Mouse (Mus musculus): Measurements from ENCODE around the gene Olfr215. TPM values are rescaled to one million over a fixed set of nuclear protein-coding genes. Genes with fewer than 3 reads are reported as not detected.
"Not testable (repeated sequence)": the region's sequence is repeated elsewhere in the genome, so short reads cannot be mapped to it uniquely, and the experiment has no call there.

Olfr215 gene
- polyA plus RNA-seq, 1 experiment from 2014 or later: not detected

DNA sequence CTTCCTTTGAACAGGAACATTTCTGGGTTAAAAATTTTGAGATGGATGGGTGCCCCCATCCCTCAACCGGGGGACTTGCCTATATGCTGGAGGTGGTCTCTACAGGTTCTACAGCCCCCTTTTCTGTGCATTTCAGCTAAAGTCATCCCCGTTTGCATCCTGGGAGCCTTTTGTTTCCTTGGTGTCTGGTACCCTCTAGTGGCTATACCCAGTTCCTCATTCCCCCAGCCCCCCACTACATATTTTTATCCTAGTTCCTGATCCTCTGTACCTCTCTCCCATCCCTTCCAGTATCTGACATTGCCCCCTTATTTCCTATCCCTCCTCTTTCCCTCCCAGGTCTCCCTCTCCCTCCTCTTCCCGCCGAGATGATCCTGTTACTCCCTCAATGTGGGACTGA is 23.2 kb upstream of the Olfr215 start:
- Histone ChIP-seq H3K4me2 (ENCODE audit: low read depth, low read length) (no peak overlapping the region), H3K4me3 (ENCODE audit: low read depth, low read length) (no peak overlapping the region), H3K4me1 (ENCODE audit: control insufficient read depth, insufficient read depth, low read length) (no peaks in the 10 kb centered on the region), H3K36me3 (ENCODE audit: control insufficient read depth, insufficient read depth, low read length) (no peaks in the 10 kb centered on the region), H3K27ac (ENCODE audit: low read depth, low read length) (no peak overlapping the region), H3K27me3 (ENCODE audit: control insufficient read depth, insufficient read depth, low read length) (no peaks in the 10 kb centered on the region), H3K9ac (replicated peaks; ENCODE audit: low read depth, low read length) (no peak overlapping the region), H3K9me3 (ENCODE audit: control insufficient read depth, low read length) (no peaks in the 10 kb centered on the region)
- 54% methylated on average over 4 of the region's 4 CpGs for WGBS
- ATAC-seq (ENCODE audit: low read depth): no peak

DNA sequence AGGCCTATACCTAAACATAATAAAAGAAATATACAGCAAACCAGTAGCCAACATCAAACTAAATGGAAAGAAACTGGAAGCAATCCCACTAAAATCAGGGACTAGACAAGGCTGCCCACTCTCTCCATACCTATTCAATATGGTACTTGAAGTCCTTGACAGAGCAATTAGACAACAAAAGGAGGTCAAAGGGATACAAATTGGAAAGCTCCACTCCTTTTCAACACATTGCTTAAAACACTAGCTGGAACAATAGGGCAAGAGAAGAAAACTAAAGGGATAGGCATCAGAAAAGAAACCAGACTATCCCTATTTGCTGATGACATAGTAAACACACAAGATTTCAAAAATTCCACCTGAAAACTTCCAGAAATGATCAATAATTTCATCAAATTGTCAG is 17.0 kb upstream of the Olfr215 start:
- H3K4me2 ChIP-seq (ENCODE audit: low read depth, low read length); H3K27ac ChIP-seq (ENCODE audit: low read depth, low read length); H3K4me3 ChIP-seq (ENCODE audit: low read depth, low read length); H3K9ac ChIP-seq (replicated peaks; ENCODE audit: low read depth, low read length); H3K27me3 ChIP-seq (ENCODE audit: control insufficient read depth, insufficient read depth, low read length); ATAC-seq (ENCODE audit: low read depth); H3K9me3 ChIP-seq (ENCODE audit: control insufficient read depth, low read length); H3K36me3 ChIP-seq (ENCODE audit: control insufficient read depth, insufficient read depth, low read length); H3K4me1 ChIP-seq (ENCODE audit: control insufficient read depth, insufficient read depth, low read length): not testable (repeated sequence)

DNA sequence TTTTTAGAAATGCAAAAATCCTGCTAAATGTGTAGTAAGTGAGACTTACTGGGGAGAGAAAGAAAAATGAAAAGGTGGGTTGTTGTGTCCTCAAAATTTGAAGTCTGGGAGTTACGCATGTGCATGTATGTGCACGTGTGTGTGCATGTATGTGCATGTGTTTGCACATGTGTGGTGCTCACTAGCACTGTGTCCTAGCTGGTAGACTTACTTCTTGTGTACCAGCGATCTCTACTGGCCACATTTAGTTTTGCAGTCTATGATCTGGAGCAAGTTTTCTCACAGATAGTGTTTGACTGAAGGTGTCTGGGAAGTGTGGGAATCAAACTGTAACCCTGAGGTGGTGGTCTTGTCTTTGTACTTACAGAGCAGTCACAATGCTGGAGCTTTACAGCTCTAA is 14.2 kb downstream of the Olfr215 start:
- Histone ChIP-seq H3K27ac (ENCODE audit: low read depth, low read length) (no peak overlapping the region), H3K4me1 (ENCODE audit: control insufficient read depth, insufficient read depth, low read length) (no peaks in the 10 kb centered on the region), H3K4me3 (ENCODE audit: low read depth, low read length) (no peak overlapping the region), H3K9ac (replicated peaks; ENCODE audit: low read depth, low read length) (no peak overlapping the region), H3K4me2 (ENCODE audit: low read depth, low read length) (no peak overlapping the region), H3K27me3 (ENCODE audit: control insufficient read depth, insufficient read depth, low read length) (no peaks in the 10 kb centered on the region), H3K9me3 (ENCODE audit: control insufficient read depth, low read length) (no peaks in the 10 kb centered on the region), H3K36me3 (ENCODE audit: control insufficient read depth, insufficient read depth, low read length) (no peaks in the 10 kb centered on the region)
- 32% methylated on average over 3 of the region's 3 CpGs for WGBS
- ATAC-seq (ENCODE audit: low read depth): no peak

DNA sequence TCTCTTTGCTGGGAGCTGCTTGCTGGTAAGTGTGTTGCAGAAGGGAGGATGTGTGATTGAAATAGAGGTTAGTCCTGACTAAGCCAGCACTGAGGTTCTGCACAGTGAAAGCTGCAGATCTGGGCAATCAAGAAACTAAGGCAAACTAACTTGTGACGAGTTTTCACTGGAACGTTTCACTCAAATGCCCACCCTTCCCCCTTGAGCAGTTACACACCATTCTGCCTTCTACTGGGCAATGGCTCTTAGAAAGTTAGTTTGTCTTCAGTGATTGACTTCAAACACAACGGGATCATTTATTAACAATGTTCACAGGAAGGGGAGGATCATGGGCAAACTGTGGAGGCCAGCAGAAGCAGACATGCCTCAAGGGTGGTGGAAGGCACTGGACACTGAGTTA is 29.0 kb downstream of the Olfr215 start:
- Histone ChIP-seq H3K36me3 (ENCODE audit: control insufficient read depth, insufficient read depth, low read length) (no peaks in the 10 kb centered on the region), H3K4me3 (ENCODE audit: low read depth, low read length) (no peak overlapping the region), H3K4me2 (ENCODE audit: low read depth, low read length) (no peak overlapping the region), H3K9ac (replicated peaks; ENCODE audit: low read depth, low read length) (no peak overlapping the region), H3K27me3 (ENCODE audit: control insufficient read depth, insufficient read depth, low read length) (no peaks in the 10 kb centered on the region), H3K27ac (ENCODE audit: low read depth, low read length) (no peak overlapping the region), H3K9me3 (ENCODE audit: control insufficient read depth, low read length) (no peaks in the 10 kb centered on the region), H3K4me1 (ENCODE audit: control insufficient read depth, insufficient read depth, low read length) (no peaks in the 10 kb centered on the region)
- 85% methylated on average over 3 of the region's 3 CpGs for WGBS
- no peak for ATAC-seq (ENCODE audit: low read depth)

DNA sequence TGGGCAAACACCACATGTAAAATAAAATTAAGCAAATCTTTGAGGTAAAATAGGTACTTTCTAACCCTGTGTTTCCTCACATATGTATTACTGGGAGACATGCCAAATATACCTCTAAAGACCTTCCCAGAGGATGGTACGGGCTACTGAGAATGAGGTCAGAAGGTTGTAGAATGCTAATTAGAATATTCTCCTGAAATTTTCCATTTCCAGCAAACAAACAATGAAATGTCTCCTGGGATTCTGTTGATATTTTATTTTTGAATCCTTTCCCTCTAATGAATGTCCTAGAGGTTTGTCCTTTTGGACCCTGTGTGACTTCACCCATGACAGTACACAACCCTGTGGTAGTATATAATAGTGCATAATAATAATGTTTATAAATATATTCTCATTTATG is 30.1 kb downstream of the Olfr215 start, which contains the start of gene Olfr214:
Olfr214 (plus strand) TSS at position 301 of the 400 bp plus-strand sequence.
- no peak within 1 kb of the TSS for H3K4me2 ChIP-seq (ENCODE audit: low read depth, low read length)
- H3K36me3 ChIP-seq (ENCODE audit: control insufficient read depth, insufficient read depth, low read length): no peaks in the 10 kb centered on the region
- no peak for ATAC-seq (ENCODE audit: low read depth)
- no peaks in the 10 kb centered on the region for H3K4me1 ChIP-seq (ENCODE audit: control insufficient read depth, insufficient read depth, low read length)
- no peaks in the 10 kb centered on the region for H3K27me3 ChIP-seq (ENCODE audit: control insufficient read depth, insufficient read depth, low read length)
- H3K27ac ChIP-seq (ENCODE audit: low read depth, low read length): no peak within 1 kb of the TSS
- H3K4me3 ChIP-seq (ENCODE audit: low read depth, low read length): no peak within 1 kb of the TSS
- H3K9ac ChIP-seq (replicated peaks; ENCODE audit: low read depth, low read length): no peak within 1 kb of the TSS
- WGBS: 73% methylated on average over 1 of the region's 1 CpGs
- no peaks in the 10 kb centered on the region for H3K9me3 ChIP-seq (ENCODE audit: control insufficient read depth, low read length)

DNA sequence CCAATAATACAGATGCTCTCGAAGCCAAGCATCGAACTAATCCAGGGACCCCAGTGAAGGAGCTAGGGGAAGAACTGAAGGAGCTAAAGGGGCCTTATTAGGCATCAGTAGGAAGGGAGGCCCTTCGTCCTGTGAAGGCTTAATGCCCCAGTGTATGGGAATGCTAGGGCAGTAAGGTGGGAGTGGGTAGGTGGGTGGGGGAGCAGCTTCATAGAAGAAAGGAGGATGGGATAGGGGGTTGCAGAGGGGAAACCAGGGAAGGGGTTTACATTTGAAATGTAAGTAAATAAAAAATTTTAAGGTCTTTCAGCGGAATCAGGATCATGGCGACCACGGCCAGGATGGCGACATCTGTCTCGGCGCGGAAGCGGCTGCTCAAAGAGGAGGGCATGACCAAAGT is 33.2 kb downstream of the Olfr215 start, which contains the start of gene Gm5580:
Gm5580 (plus strand) TSS at position 301 of the 400 bp plus-strand sequence.
- H3K27ac ChIP-seq (ENCODE audit: low read depth, low read length); H3K4me2 ChIP-seq (ENCODE audit: low read depth, low read length); H3K4me3 ChIP-seq (ENCODE audit: low read depth, low read length); H3K36me3 ChIP-seq (ENCODE audit: control insufficient read depth, insufficient read depth, low read length); H3K4me1 ChIP-seq (ENCODE audit: control insufficient read depth, insufficient read depth, low read length); H3K9ac ChIP-seq (replicated peaks; ENCODE audit: low read depth, low read length); H3K27me3 ChIP-seq (ENCODE audit: control insufficient read depth, insufficient read depth, low read length); H3K9me3 ChIP-seq (ENCODE audit: control insufficient read depth, low read length); ATAC-seq (ENCODE audit: low read depth): not testable (repeated sequence)
- WGBS: 95% methylated on average over 11 of the region's 11 CpGs

DNA sequence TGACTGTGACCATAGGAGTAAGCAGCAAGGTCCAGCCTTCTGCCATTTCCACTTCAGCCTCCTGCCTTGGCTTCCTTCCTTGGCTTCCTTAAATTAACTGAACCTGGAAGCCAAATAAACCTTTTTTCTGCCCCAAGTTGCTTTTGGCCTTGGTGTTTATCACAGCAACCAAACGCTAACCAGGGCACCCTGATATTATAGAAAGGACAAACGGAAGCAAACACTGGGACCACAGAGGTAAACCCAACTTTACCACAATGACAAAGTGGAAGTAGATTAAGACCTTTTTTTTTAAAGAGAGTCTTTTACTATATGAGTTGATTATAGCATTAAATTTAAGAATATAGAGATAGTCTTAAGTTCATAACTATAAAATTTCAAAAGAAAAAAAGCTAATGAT is 41.5 kb downstream of the Olfr215 start:
- 87% methylated on average over 2 of the region's 2 CpGs for WGBS
- no peak overlapping the region for H3K4me2 ChIP-seq (ENCODE audit: low read depth, low read length)
- H3K27ac ChIP-seq (ENCODE audit: low read depth, low read length): no peak overlapping the region
- H3K9ac ChIP-seq (replicated peaks; ENCODE audit: low read depth, low read length): no peak overlapping the region
- no peak for ATAC-seq (ENCODE audit: low read depth)
- H3K4me3 ChIP-seq (ENCODE audit: low read depth, low read length): no peak overlapping the region
- H3K36me3 ChIP-seq (ENCODE audit: control insufficient read depth, insufficient read depth, low read length): no peaks in the 10 kb centered on the region
- H3K27me3 ChIP-seq (ENCODE audit: control insufficient read depth, insufficient read depth, low read length): no peaks in the 10 kb centered on the region
- H3K9me3 ChIP-seq (ENCODE audit: control insufficient read depth, low read length): no peaks in the 10 kb centered on the region
- no peaks in the 10 kb centered on the region for H3K4me1 ChIP-seq (ENCODE audit: control insufficient read depth, insufficient read depth, low read length)

DNA sequence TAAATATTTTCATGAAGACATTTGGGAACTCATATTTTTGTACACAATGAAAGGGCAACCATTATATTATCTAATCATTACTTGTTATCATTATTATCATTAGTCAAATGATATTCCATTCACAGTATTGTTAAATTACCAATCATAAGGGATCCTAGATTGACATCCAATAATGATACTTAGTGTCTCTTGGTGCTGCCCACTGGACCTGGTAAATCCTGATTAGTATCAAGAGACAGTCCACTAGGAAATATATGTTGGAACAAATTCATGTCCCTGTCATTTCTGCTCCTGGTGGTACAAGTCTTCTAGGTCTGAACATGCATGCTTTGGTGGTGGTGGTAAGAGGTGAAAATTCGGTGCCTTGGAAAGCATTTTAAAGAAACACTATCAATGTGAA is 45.8 kb downstream of the Olfr215 start, which contains the start of gene Olfr213:
Olfr213 (plus strand) TSS at position 301 of the 400 bp plus-strand sequence.
- Histone ChIP-seq H3K4me3 (ENCODE audit: low read depth, low read length) (no peak within 1 kb of the TSS), H3K9me3 (ENCODE audit: control insufficient read depth, low read length) (no peaks in the 10 kb centered on the region), H3K4me2 (ENCODE audit: low read depth, low read length) (no peak within 1 kb of the TSS), H3K27me3 (ENCODE audit: control insufficient read depth, insufficient read depth, low read length) (no peaks in the 10 kb centered on the region), H3K9ac (replicated peaks; ENCODE audit: low read depth, low read length) (no peak within 1 kb of the TSS), H3K4me1 (ENCODE audit: control insufficient read depth, insufficient read depth, low read length) (no peaks in the 10 kb centered on the region), H3K27ac (ENCODE audit: low read depth, low read length) (no peak within 1 kb of the TSS), H3K36me3 (ENCODE audit: control insufficient read depth, insufficient read depth, low read length) (no peaks in the 10 kb centered on the region)
- WGBS: 88% methylated on average over 1 of the region's 1 CpGs
- ATAC-seq (ENCODE audit: low read depth): no peak
